Mouse (Mus musculus) liver, embryonic 15.5 days (tissue): Measurements from ENCODE around the gene Rhbdl2. TPM values are rescaled to one million over a fixed set of nuclear protein-coding genes. Genes with fewer than 3 reads are reported as not detected.

Source experiments
- ATAC-seq: fragments of 200-750 bp; cut with Nextera tagmentation; 2 replicates; pipeline ENCODE4 v1.8.0; 2017; ENCODE audit warnings: moderate number of reproducible peaks, mild to moderate bottlenecking, moderate library complexity; ENCODE audit not compliant: insufficient read depth
- H3K27ac ChIP-seq: fragments of 300-500 bp; sonication (generic); replicated peaks from 2 replicates; pipeline ENCODE4 v1.5.1; 2015; ENCODE audit warnings: mild to moderate bottlenecking, inconsistent platforms
- H3K27me3 ChIP-seq: fragments of 300-500 bp; sonication (generic); 2 replicates; pipeline ENCODE4 v1.6.1; 2015; ENCODE audit warnings: mild to moderate bottlenecking, inconsistent platforms
- H3K36me3 ChIP-seq: fragments of 300-500 bp; sonication (generic); replicated peaks from 2 replicates; pipeline ENCODE4 v1.6.1; 2015; ENCODE audit warnings: moderate library complexity, mild to moderate bottlenecking, inconsistent platforms
- H3K4me1 ChIP-seq: fragments of 300-500 bp; sonication (generic); replicated peaks from 2 replicates; pipeline ENCODE4 v1.6.1; 2015; ENCODE audit warnings: inconsistent platforms
- H3K4me2 ChIP-seq: fragments of 300-500 bp; sonication (generic); 2 replicates; pipeline ENCODE4 v1.6.1; 2015; ENCODE audit warnings: moderate library complexity, mild to moderate bottlenecking, inconsistent platforms
- H3K4me3 ChIP-seq: fragments of 300-500 bp; sonication (generic); replicated peaks from 2 replicates; pipeline ENCODE4 v1.5.1; 2015; ENCODE audit warnings: mild to moderate bottlenecking, inconsistent platforms
- H3K9ac ChIP-seq: fragments of 300-500 bp; sonication (generic); 2 replicates; pipeline ENCODE4 v1.6.1; 2015; ENCODE audit warnings: moderate library complexity, mild to moderate bottlenecking, inconsistent platforms
- H3K9me3 ChIP-seq: fragments of 300-500 bp; sonication (generic); replicated peaks from 2 replicates; pipeline ENCODE4 v1.6.1; 2016; ENCODE audit warnings: inconsistent platforms
- WGBS: fragments of 180-500 bp; shearing (Covaris S2); methylation state at CpG from one replicate; pipeline ENCODE4 v1.1.7; 2015; ENCODE audit warnings: mixed read lengths; ENCODE audit not compliant: insufficient replicate concordance; 5-methylcytosine and 5-hydroxymethylcytosine counted together
- polyA plus RNA-seq: library from polyadenylated mRNA; unstranded; fragments of >200 nt; fragmentation: Nextera tagmentation; extraction: Ambion mirVana; gene quantifications from 2 replicates; pipeline ENCODE4 v1.2.1, GENCODE M21; 2015

Rhbdl2 gene
- polyA plus RNA-seq, 1 experiment from 2014 or later, result not detected

DNA sequence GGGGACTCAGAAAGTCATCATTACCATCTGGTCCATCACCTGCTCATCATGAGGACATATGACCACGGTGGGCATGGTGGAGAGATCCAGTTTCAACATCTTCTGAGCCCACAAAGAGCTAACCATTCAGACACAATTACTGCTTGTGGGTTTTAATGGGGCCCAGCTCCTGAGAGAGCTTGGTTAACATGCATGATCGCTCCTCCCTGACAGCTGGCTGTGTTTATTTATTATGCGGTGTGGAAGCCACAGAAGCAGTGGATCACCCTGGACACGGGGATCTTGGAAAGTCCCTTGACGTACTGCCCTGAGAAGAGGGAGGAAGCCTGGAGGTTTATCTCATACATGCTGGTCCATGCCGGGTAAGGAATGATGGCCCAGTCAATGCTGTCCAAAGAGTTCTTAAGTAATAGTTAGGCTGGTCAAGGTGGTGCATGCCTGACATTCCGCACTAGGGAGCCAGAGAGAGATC is 26.4 kb downstream of the Rhbdl2 start:
- no peak overlapping the region for H3K4me3 ChIP-seq
- ATAC-seq, result no peak
- no peaks in the 10 kb centered on the region for H3K36me3 ChIP-seq
- H3K27ac ChIP-seq, result no peak overlapping the region
- no peak overlapping the region for H3K4me2 ChIP-seq
- H3K9ac ChIP-seq, result no peak overlapping the region
- H3K9me3 ChIP-seq, result no peaks in the 10 kb centered on the region
- H3K27me3 ChIP-seq, result no peaks in the 10 kb centered on the region
- no peaks in the 10 kb centered on the region for H3K4me1 ChIP-seq
- WGBS, result 59% methylated on average over 7 of the region's 7 CpGs

DNA sequence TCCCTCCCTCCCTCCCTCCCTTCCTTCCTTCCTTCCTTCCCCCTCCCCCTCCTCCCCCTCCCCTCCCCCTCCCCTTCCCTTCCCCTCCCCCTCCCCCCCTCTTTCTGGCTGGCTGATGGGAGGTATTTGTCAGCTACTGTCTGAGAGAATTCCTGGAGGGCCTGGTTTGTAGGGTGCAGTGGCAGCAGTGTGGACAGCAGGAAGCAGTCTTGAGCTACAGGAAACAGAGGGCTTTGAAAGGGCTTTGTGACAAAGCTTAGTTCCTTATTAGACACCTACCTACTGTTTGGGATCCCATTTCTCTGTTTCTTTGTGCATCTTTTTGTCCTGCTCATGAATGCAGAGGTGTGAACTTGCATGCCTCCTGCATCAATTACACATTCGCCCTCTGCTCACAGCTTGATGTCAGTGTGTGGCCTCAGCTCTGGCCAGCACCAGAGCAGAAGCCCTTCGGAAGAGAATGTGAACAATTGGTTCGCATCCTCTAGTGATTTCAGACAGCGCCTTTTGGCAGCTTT is 31.5 kb downstream of the Rhbdl2 start:
- ATAC-seq, result no peak
- H3K27ac ChIP-seq, result no peak overlapping the region

DNA sequence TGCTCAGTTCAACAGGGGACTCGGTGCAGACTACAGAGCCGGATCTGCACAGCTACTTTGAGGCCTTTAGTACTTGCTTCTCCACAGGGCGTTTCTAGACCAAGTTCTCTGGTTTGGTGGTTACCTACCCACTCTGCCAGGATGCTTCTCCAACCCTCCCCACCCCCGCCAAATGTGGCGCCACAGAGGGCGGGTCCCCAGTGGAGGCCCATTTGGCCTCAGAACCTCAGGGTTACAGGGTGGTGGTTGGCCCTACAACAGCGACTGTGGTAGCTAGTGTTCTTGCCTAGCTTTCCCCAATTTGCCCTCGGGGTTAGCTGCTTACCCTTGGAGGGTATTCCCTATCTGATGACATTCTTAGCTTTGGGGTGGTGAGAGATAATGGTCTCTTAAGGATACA is 54.5 kb downstream of the Rhbdl2 start:
- no peak overlapping the region for H3K4me3 ChIP-seq
- 66% methylated on average over 8 of the region's 8 CpGs for WGBS
- no peak for ATAC-seq
- H3K9ac ChIP-seq, result no peak overlapping the region
- H3K27ac ChIP-seq, result no peak overlapping the region
- H3K9me3 ChIP-seq, result no peaks in the 10 kb centered on the region
- no peaks in the 10 kb centered on the region for H3K27me3 ChIP-seq
- H3K4me1 ChIP-seq, result no peaks in the 10 kb centered on the region
- H3K4me2 ChIP-seq, result no peak overlapping the region
- H3K36me3 ChIP-seq, result no peaks in the 10 kb centered on the region

More for the DNA sequence above, 31.5 kb downstream of the Rhbdl2 start:
- 45% methylated on average over 4 of the region's 4 CpGs for WGBS
- H3K9ac ChIP-seq, result no peak overlapping the region
- H3K9me3 ChIP-seq, result no peaks in the 10 kb centered on the region
- H3K36me3 ChIP-seq, result no peaks in the 10 kb centered on the region
- H3K4me2 ChIP-seq, result no peak overlapping the region
- no peak overlapping the region for H3K4me3 ChIP-seq
- H3K4me1 ChIP-seq, result no peaks in the 10 kb centered on the region
- no peaks in the 10 kb centered on the region for H3K27me3 ChIP-seq

DNA sequence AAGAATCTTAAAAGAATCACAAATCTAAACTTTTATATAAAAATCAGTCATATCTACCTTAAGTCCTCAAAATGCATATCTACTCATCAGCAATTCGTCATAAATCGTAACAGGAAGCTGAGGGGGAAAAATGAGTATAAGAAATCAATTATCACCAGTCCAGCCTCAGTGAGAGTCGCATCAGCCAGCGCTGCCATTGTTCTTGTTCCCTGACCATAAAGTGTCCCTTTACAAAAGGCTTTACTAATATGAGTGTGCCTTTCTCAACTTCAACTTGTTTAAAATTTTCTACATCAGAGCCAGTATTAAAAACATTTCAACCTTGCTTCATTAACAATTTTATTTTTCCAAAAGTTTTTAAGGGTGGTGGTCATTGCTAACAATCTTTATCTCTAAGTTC is 69.2 kb downstream of the Rhbdl2 start:
- no peaks in the 10 kb centered on the region for H3K4me1 ChIP-seq
- H3K9ac ChIP-seq, result no peak overlapping the region
- no peaks in the 10 kb centered on the region for H3K9me3 ChIP-seq
- WGBS, result 52% methylated on average over 4 of the region's 4 CpGs
- no peak overlapping the region for H3K27ac ChIP-seq
- H3K36me3 ChIP-seq, result no peaks in the 10 kb centered on the region
- no peak for ATAC-seq
- H3K4me2 ChIP-seq, result no peak overlapping the region
- H3K27me3 ChIP-seq, result no peaks in the 10 kb centered on the region
- no peak overlapping the region for H3K4me3 ChIP-seq

DNA sequence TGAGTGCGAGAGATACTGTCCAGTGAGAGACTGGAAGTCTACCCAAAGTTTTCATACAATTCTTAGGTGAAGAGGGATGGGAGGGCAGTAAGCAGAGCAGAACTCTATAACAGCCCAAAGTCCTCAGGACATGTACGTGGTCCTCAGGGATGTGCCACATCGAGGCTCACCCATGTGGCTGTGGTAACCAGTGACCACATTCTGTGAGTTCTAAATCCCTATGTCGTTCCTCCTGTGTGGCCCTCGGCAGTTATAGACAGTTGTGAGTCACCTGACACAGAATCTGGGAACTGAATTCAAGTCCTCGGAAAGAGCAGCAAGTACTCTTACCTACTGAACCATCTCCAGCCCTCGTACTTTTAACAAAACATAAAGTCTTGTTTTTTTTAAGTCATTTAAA is 70.4 kb downstream of the Rhbdl2 start:
- no peak overlapping the region for H3K4me2 ChIP-seq
- no peak overlapping the region for H3K9ac ChIP-seq
- no peaks in the 10 kb centered on the region for H3K27me3 ChIP-seq
- WGBS, result 60% methylated on average over 7 of the region's 7 CpGs
- H3K36me3 ChIP-seq, result no peaks in the 10 kb centered on the region
- H3K4me1 ChIP-seq, result no peaks in the 10 kb centered on the region
- no peak overlapping the region for H3K27ac ChIP-seq
- H3K9me3 ChIP-seq, result no peaks in the 10 kb centered on the region
- no peak for ATAC-seq
- no peak overlapping the region for H3K4me3 ChIP-seq

DNA sequence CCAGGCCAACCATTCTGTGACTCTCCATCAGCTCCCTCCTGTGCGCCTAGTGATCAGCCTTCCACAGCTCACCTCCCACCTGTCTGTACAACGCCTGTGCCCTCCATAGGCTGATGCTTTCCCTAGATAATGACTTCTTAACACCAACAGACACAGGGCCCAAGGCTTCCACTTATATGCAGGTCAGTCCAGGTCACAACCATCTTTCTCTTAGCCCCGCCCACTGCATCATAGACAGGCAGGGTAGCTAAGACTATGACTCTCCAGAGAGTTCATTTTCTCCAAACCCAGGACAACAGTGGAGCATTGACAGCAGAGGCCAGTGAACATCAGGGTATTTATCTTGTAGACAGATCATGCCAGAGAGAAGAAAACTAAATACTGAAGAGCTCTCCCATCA is 71.7 kb downstream of the Rhbdl2 start, which contains the start of gene 4933427I04Rik:
TSS of gene 4933427I04Rik (plus strand) at position 301 of the 400 bp plus-strand sequence.
- WGBS, result 57% methylated on average over 3 of the region's 3 CpGs
- Histone ChIP-seq H3K9ac (no peak within 1 kb of the TSS), H3K27ac (no peak within 1 kb of the TSS), H3K4me3 (no peak within 1 kb of the TSS), H3K27me3 (no peaks in the 10 kb centered on the region), H3K9me3 (no peaks in the 10 kb centered on the region), H3K36me3 (no peaks in the 10 kb centered on the region), H3K4me2 (no peak within 1 kb of the TSS), H3K4me1 (no peaks in the 10 kb centered on the region)
- ATAC-seq, result no peak

DNA sequence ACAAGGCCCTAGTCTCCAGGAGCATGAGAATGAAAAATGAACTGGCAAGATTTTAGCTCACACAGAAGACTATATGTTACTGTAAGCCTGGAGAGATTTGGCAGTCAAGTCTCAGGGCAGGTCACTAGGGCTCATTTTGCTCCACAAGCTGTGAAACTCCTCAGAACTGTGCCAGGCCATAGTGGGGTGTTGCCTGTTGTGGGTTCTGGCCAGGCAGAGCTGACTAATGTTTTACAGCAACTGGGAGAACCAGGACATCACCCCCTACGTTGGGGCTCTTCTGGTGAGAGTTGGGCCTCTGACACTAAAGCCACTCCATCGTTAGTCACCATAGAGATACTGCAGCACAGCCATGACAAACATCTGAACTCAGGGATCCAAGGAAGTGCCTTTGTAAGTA is 72.1 kb downstream of the Rhbdl2 start:
- no peak overlapping the region for H3K4me3 ChIP-seq
- H3K4me1 ChIP-seq, result no peaks in the 10 kb centered on the region
- H3K4me2 ChIP-seq, result no peak overlapping the region
- H3K36me3 ChIP-seq, result no peaks in the 10 kb centered on the region
- no peaks in the 10 kb centered on the region for H3K9me3 ChIP-seq
- no peak overlapping the region for H3K9ac ChIP-seq
- no peaks in the 10 kb centered on the region for H3K27me3 ChIP-seq
- ATAC-seq, result no peak
- 43% methylated on average over 2 of the region's 2 CpGs for WGBS
- no peak overlapping the region for H3K27ac ChIP-seq

DNA sequence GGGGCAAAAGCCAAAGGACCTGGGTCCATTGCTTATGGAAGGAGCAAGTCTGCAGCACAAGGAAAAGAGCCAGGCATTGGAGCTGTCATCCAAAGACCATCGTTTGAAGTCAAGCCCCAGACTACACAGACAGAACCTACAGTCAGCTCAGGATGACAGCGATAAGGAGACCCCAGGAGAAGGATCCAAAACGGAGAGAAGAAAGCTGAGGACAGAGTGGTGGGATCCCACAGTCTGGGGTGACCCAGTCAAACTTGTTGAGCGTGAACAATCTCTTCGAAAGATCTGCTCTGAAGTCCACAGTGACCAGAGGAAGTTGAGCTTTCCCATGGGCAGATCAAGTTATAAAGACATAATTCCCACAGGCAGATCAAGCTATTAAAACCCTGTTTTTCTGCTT is 72.9 kb downstream of the Rhbdl2 start:
- Histone ChIP-seq H3K27ac (no peak overlapping the region), H3K27me3 (no peaks in the 10 kb centered on the region), H3K4me2 (no peak overlapping the region), H3K36me3 (no peaks in the 10 kb centered on the region), H3K9ac (no peak overlapping the region), H3K9me3 (no peaks in the 10 kb centered on the region), H3K4me3 (no peak overlapping the region), H3K4me1 (no peaks in the 10 kb centered on the region)
- WGBS, result 53% methylated on average over 5 of the region's 5 CpGs
- ATAC-seq, result no peak

Other genes with a start within 250 kb of the Rhbdl2 start
- gene Macf1, start 103.5 kb upstream of the Rhbdl2 start, polyA plus RNA-seq, result 8.4 and 9.6 TPM in 2 replicates
- 144 and 157 TPM in 2 replicates for gene Ndufs5, start 69.7 kb upstream of the Rhbdl2 start, polyA plus RNA-seq
- gene Akirin1, start 37.5 kb upstream of the Rhbdl2 start, polyA plus RNA-seq, result 22.6 and 23.6 TPM in 2 replicates
- gene 4933427I04Rik, start 71.8 kb downstream of the Rhbdl2 start, polyA plus RNA-seq, result 0.03 TPM in 1 of 2 replicates, not detected in the other
- 40.2 and 45.1 TPM in 2 replicates for gene Mycbp, start 117.0 kb downstream of the Rhbdl2 start, polyA plus RNA-seq
- 20.0 and 22.3 TPM in 2 replicates for gene Rragc, start 129.6 kb downstream of the Rhbdl2 start, polyA plus RNA-seq
- not detected in 2 replicates for gene 4930535I16Rik, start 130.1 kb downstream of the Rhbdl2 start, polyA plus RNA-seq